Mouse (Mus musculus): Measurements from ENCODE around the gene Kifc3.

Gene Kifc3

DNA sequence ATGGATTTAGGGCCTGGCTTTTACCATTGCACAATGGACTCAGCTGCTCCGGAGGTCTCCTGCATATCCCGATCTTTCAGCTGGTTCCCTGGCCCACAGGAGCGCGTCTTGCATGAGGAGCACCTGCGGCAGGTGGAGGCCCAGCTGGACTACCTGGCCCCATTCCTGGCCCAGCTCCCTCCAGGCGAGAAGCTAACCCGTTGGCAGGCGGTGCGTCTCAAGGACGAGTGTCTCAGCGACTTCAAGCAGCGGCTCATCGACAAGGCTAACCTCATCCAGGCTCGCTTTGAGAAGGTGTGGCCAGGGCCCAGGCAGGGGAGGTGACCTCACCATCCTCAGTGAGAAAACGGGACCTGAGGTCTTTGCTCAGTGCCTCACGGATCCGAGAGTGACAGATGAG is 126.5 kb downstream of the Kifc3 start:
- DNase-seq (ENCODE audit: low read depth, low spot score): no peak

DNA sequence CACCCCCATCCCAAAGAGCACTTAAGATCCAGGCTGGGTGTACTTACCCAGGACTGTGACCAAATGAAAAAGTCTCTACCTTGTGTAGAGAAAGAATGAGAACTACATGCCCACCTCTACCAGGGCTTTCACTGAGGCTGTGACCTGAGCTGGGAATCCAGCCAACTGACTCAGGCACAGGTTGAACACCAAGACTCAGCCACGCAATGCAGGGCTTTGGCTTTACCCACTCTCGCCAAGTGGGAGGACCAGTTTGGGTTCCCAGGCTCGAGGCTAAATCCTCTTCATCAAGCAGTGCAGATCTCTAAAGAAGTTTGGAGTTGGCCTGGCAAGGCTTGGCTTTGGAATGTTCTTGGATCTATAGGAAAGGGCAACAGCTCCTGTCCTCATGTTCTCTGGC is 127.1 kb downstream of the Kifc3 start:
- no peak for DNase-seq (ENCODE audit: low read depth, low spot score)

DNA sequence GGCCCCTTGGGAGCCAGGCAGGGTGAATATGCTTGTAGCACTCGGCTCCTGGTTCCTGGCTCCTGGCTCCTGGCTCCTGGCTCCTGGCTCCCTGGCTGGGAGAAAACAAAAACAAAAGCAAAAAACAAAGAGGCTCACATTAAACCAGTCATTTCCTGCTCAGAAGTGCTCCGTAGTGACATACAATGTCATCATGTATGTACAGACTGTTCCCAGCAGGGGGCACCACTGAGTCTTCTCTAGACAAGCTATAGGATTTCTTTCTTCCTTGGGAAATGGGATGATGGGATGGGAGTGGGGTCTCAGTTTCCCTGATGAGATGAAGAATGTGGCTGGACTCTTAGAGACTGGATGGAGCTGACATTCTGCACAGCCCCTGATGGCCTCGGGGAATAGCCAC is 135.0 kb downstream of the Kifc3 start:
- peak; percentile 14 for DNase-seq (ENCODE audit: low read depth, low spot score)

- no peak for DNase-seq (ENCODE audit: low read depth, low spot score)
Measured at GRCm38 (mm10) chr8:95064531-95064930, 138.1 kb downstream of the Kifc3 start.

DNA sequence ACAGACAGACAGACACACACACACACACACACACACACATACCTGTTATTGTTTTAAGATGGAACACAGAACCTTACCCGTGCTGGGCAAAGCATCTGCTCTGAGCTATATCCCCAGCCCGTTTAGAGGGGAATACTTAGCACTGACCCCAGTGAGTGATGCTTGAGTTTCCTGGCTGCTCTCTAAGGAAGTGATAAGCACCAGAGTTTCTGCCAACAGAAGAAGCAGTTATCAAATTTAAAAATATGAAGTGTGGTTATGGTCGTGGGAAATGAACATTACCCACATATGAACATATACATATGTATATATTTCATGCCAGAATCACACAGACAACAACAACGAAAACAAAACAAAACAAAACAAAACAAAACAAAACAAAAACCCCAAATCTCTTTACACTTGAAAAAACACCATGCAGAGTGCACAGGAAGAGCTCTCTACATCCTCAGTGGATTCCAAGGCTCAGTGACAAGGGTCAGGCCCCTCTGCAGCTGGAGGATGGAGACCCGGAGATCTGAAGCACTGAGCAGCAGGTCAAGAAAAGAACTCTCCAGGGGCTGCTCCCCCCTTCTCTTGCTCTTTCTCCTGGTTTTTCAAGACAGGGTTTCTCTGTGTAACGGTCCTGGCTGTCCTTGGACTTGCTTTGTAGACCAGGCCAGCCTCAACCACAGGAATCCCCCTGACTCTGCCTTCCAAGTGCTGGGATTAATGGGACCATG is 142.6 kb downstream of the Kifc3 start:
- no peak for DNase-seq (ENCODE audit: low read depth, low spot score)

DNA sequence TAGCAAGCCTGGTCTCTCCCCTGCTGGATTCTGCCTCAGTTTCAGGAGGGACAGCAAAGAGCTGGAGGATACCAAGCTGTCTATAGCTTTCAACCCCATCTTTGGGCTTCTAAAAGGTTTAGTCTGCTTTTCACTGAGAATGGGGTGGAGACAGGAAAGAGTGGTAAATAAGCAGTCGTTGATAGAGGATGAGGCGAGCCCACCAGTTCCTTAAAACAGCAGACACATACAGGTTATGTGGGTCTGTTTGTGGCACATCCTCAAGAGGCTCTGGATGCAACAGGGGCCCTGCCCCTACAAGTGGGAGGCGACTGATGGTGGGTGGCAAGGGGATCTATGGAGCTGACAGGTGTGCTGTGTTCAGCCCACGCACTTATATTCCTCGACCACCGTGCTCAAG is 144.0 kb downstream of the Kifc3 start:
- no peak for DNase-seq (ENCODE audit: low read depth, low spot score)

- DNase-seq (ENCODE audit: low read depth, low spot score): no peak
Measured at GRCm38 (mm10) chr8:95056414-95056813, 146.2 kb downstream of the Kifc3 start.

DNA sequence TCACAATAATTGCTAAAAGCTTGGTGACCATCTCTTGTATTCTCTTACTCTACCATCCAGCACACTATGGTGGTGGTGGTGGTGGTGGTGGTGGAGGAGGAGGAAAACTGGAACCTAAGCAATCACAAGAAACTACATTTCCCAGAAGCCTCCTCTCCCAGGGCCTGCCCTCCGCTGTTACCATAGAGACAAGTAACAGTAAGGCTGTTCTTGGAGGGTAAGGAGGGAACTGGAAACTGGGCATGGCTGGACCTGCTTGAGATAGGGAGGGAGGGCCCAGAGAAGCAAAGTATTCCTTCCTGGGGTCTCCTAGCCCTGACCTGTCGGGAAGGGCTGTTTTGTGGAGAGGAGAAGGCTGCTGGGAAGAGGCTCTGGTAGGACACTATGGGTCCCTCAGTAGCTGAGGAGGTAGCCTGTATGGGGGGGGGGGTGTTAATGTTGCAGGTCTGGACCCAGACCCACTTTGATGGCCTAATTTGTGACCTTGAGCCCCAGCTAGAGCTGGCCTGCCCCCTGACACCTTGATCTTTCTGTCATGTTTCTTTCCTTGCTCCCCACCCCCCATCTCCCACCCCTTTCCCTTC is 147.6 kb downstream of the Kifc3 start, which contains the start of gene Drc7:
Gene Drc7 (plus strand): TSS at position 177 of the 584 bp plus-strand sequence.
- peak; percentile 13 for DNase-seq (ENCODE audit: low read depth, low spot score)

DNA sequence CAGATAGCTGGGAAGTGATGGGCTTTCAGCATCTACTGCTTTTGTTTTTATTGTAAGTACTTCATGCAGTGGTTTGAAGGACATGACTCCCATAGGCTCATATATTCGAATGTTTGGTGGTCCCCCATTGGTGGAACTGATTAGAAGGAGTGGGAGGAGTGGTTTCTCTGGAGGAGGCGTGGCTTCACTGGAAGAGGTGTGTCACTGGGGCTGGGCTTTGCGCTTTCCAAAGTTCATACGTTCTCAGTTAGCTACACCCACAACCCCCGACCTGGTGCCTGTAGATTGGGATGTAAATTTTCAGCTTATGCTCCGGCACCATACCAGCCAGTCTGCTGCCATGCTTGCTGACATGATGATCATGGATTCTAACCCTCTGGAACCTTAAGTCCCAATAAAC is 148.2 kb downstream of the Kifc3 start:
- DNase-seq (ENCODE audit: low read depth, low spot score): no peak
